Mouse (Mus musculus): ENCODE data around the gene Pnck. TPM values are rescaled to one million over a fixed set of nuclear protein-coding genes. Genes with fewer than 3 reads are reported as not detected.

The Pnck gene
- polyA plus RNA-seq, 1 experiment from 2014 or later = 15.7 TPM

DNA sequence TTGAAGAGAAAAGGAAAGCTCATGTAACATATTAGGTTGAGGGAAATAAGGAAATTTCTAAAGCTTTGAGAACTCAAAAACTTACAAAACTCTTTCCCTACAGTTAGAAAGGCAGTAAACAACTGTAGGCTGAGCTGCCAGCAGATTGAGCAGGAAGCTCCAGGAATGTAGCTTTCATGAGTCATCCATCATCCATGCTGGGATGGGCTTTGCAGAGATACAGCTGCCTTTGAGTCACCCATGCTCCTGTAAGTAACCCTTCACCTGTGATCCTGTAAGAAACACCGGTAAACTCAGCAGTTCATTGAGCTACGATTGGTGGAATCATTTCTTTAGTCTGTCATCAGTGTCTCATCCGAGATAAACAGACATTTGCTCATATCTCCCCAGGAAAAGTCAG, 9.0 kb downstream of the Pnck start:
- WGBS = 68% methylated on average over 3 of the region's 3 CpGs
- H3K9me3 ChIP-seq (replicated peaks; ENCODE audit: low read length) = no peaks in the 10 kb centered on the region
- H3K27me3 ChIP-seq (ENCODE audit: insufficient read depth, low read length) = no peaks in the 10 kb centered on the region
- no peak overlapping the region for H3K9ac ChIP-seq (ENCODE audit: low read depth, low read length)
- no peak overlapping the region for H3K4me2 ChIP-seq (ENCODE audit: low read length)
- no peak for TF ChIP-seq CTCF (IDR thresholded peaks at IDR 0.05; ENCODE audit: low read depth)
- DNase-seq (ENCODE audit: low spot score) (no peak), ATAC-seq (replicated peaks; ENCODE audit: low FRiP score, low read depth) (no peak)
- H3K4me3 ChIP-seq (replicated peaks; ENCODE audit: low read depth, low read length) = no peak overlapping the region
- H3K27ac ChIP-seq = no peak overlapping the region
- no peaks in the 10 kb centered on the region for H3K36me3 ChIP-seq (ENCODE audit: insufficient read depth, low read length)
- H3K4me1 ChIP-seq (replicated peaks; ENCODE audit: insufficient read depth, low read length) = no peaks in the 10 kb centered on the region

DNA sequence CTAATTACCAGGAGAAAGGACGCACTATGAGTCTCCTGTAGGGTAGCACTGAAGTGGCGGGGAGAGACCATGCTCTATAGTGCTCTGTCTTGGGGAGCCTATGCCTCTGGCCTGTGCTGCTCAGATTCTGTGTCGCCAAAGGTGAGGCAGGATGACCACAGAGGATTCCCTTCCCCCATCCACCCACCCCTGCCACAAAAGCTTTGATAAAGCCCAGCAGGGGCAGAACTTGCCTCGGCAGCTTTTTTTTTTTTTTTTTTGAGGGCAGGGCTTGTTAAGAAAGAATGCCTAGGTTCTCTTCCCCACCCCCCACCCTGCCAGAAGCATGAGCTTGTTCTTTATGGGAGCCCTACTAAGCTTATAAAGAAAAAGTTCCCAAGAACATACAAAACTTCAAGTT, 14.8 kb downstream of the Pnck start:
- 42% methylated on average over 4 of the region's 4 CpGs for WGBS
- ATAC-seq (replicated peaks; ENCODE audit: low FRiP score, low read depth) = no peak
- Histone ChIP-seq H3K36me3 (ENCODE audit: insufficient read depth, low read length) (no peaks in the 10 kb centered on the region), H3K9me3 (replicated peaks; ENCODE audit: low read length) (no peaks in the 10 kb centered on the region), H3K27me3 (ENCODE audit: insufficient read depth, low read length) (no peaks in the 10 kb centered on the region), H3K4me2 (ENCODE audit: low read length) (no peak overlapping the region), H3K4me1 (replicated peaks; ENCODE audit: insufficient read depth, low read length) (no peaks in the 10 kb centered on the region), H3K27ac (no peak overlapping the region), H3K4me3 (replicated peaks; ENCODE audit: low read depth, low read length) (no peak overlapping the region), H3K9ac (ENCODE audit: low read depth, low read length) (no peak overlapping the region)
- no peak for TF ChIP-seq CTCF (IDR thresholded peaks at IDR 0.05; ENCODE audit: low read depth)
- no peak for DNase-seq (ENCODE audit: low spot score)

DNA sequence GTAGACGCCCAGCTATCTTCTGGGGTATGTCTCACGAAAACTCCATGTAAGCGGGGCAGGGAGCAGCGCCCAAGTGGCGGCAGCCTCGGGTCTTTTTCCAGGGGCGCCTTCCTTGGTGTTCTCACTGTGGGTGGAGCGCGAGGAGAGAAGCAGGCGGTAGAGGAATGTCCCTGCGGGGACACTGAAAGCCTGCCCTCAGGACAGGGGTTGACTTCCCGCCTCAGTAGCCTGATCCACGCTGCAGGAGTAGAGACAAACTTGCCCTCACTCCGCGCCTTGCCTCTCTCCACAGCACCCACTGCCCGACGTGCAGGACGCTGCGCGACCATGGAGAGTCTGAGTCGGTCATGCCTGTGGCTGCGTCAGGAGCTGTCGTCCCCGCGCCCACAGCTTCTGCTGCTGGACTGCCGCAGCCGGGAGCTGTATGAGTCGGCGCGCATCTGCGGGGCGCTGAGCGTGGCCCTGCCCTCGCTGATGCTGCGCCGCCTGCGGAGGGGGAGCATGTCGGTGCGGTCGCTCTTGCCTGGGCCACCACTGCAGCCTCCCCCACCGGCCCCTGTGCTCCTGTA, 19.9 kb downstream of the Pnck start:
- 24% methylated on average over 41 of the region's 41 CpGs for WGBS
- Histone ChIP-seq H3K4me3 (replicated peaks; ENCODE audit: low read depth, low read length) (peak overlapping the region; percentile 28), H3K9me3 (replicated peaks; ENCODE audit: low read length) (no peaks in the 10 kb centered on the region), H3K4me2 (ENCODE audit: low read length) (peak overlapping the region; percentile 55), H3K27me3 (ENCODE audit: insufficient read depth, low read length) (no peaks in the 10 kb centered on the region), H3K9ac (ENCODE audit: low read depth, low read length) (0 out of 2 replicates have a peak overlapping the region, but pooled peaks have one; percentile 42), H3K36me3 (ENCODE audit: insufficient read depth, low read length) (no peaks in the 10 kb centered on the region), H3K4me1 (replicated peaks; ENCODE audit: insufficient read depth, low read length) (no peaks in the 10 kb centered on the region), H3K27ac (peak overlapping the region; percentile 8; the same call in 1 of the 2 replicates)
- DNase-seq (ENCODE audit: low spot score) (peak; percentile 6), ATAC-seq (replicated peaks; ENCODE audit: low FRiP score, low read depth) (no peak)
- no peak for TF ChIP-seq CTCF (IDR thresholded peaks at IDR 0.05; ENCODE audit: low read depth)

DNA sequence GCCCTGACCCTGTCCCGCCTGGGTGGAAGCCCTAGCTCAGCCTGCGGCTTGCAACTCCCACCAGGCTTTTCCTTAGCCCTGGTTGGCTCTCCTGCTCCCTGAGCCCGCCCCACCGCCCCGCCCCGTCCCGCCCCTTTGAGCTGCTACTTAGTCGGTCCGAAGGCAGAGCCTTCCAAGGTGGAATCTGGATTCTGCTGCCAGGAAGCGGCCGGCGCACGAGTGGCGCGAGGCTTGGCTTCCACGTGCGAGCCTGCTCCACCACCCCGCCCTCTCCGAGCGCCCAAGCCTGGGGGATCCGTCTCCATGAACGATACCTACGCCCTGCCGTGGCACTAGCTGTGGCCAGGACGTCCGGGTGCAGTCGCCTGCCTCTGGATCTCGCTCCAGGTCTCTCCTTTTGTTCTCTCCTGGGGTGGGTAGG, 20.7 kb downstream of the Pnck start, which contains the start of gene Dusp9:
Gene Dusp9, plus strand, starts transcription at position 165 of the 421 bp plus-strand sequence.
- Histone ChIP-seq H3K4me2 (ENCODE audit: low read length) (peak within 1 kb of the TSS; percentile 55), H3K36me3 (ENCODE audit: insufficient read depth, low read length) (no peaks in the 10 kb centered on the region), H3K9ac (ENCODE audit: low read depth, low read length) (peak within 1 kb of the TSS; percentile 42; the same call in 1 of the 2 replicates), H3K9me3 (replicated peaks; ENCODE audit: low read length) (no peaks in the 10 kb centered on the region), H3K27me3 (ENCODE audit: insufficient read depth, low read length) (no peaks in the 10 kb centered on the region), H3K27ac (peak within 1 kb of the TSS; percentile 8; the same call in 1 of the 2 replicates), H3K4me3 (replicated peaks; ENCODE audit: low read depth, low read length) (peak within 1 kb of the TSS; percentile 28), H3K4me1 (replicated peaks; ENCODE audit: insufficient read depth, low read length) (no peaks in the 10 kb centered on the region)
- WGBS = 31% methylated on average over 28 of the region's 28 CpGs
- ATAC-seq (replicated peaks; ENCODE audit: low FRiP score, low read depth) = peak; percentile 87
- peak; percentile 59 for DNase-seq (ENCODE audit: low spot score)
- no peak for TF ChIP-seq CTCF (IDR thresholded peaks at IDR 0.05; ENCODE audit: low read depth)

DNA sequence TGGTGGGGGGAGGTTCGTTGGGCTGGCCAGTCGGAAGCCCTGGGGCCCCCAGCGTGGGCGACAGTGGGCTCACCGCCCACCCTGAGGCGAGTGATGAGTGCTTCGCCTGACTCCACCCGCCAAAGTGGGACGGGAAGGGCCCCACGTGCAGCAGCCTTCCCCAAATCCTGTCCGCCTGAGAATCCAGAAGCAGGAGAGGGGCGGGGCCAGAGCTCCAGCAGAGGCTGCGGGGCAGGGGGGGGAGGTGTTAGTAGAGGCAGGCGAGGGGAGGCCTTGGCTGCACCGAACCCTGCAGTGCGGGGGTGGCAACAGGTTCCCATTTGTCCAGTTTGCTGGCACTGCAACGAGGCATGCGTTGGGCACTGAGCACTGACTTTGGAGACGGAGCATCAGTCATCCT, 22.5 kb downstream of the Pnck start:
- Histone ChIP-seq H3K4me1 (replicated peaks; ENCODE audit: insufficient read depth, low read length) (no peaks in the 10 kb centered on the region), H3K9ac (ENCODE audit: low read depth, low read length) (no peak overlapping the region), H3K9me3 (replicated peaks; ENCODE audit: low read length) (no peaks in the 10 kb centered on the region), H3K27me3 (ENCODE audit: insufficient read depth, low read length) (no peaks in the 10 kb centered on the region), H3K27ac (no peak overlapping the region), H3K4me3 (replicated peaks; ENCODE audit: low read depth, low read length) (peak overlapping the region; percentile 16; the same call in 1 of the 2 replicates), H3K36me3 (ENCODE audit: insufficient read depth, low read length) (no peaks in the 10 kb centered on the region), H3K4me2 (ENCODE audit: low read length) (peak overlapping the region; percentile 58)
- ATAC-seq (replicated peaks; ENCODE audit: low FRiP score, low read depth) (no peak), DNase-seq (ENCODE audit: low spot score) (peak; percentile 16)
- no peak for TF ChIP-seq CTCF (IDR thresholded peaks at IDR 0.05; ENCODE audit: low read depth)
- 14% methylated on average over 19 of the region's 19 CpGs for WGBS

DNA sequence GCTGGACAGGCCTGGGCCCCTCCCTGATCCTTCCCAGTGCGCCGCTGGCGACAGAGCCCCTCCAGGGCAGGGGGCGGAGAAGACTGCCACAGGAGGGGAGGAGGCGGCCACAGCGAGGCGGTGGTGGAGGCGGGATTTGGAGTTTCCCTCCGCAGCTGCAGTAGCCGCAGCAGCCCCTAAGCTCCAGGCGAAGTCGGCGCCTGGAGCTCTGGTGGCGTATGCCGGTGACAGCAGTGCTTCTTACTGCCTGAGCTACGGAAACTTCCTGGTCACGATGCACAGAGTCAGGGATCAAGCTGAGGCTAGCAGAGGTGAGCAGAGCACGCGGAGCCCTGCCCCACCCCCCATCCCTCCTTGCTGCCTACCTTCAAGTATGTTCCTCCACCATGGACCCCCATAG, 24.5 kb downstream of the Pnck start:
- H3K4me3 ChIP-seq (replicated peaks; ENCODE audit: low read depth, low read length) = no peak overlapping the region
- TF ChIP-seq CTCF (IDR thresholded peaks at IDR 0.05; ENCODE audit: low read depth) = no peak
- peak overlapping the region; percentile 37; the same call in 1 of the 2 replicates for H3K4me2 ChIP-seq (ENCODE audit: low read length)
- H3K27me3 ChIP-seq (ENCODE audit: insufficient read depth, low read length) = no peaks in the 10 kb centered on the region
- H3K27ac ChIP-seq = no peak overlapping the region
- H3K9me3 ChIP-seq (replicated peaks; ENCODE audit: low read length) = no peaks in the 10 kb centered on the region
- no peaks in the 10 kb centered on the region for H3K4me1 ChIP-seq (replicated peaks; ENCODE audit: insufficient read depth, low read length)
- H3K9ac ChIP-seq (ENCODE audit: low read depth, low read length) = no peak overlapping the region
- WGBS = 35% methylated on average over 18 of the region's 19 CpGs
- ATAC-seq (replicated peaks; ENCODE audit: low FRiP score, low read depth) = no peak
- H3K36me3 ChIP-seq (ENCODE audit: insufficient read depth, low read length) = no peaks in the 10 kb centered on the region
- peak; percentile 4 for DNase-seq (ENCODE audit: low spot score)

DNA sequence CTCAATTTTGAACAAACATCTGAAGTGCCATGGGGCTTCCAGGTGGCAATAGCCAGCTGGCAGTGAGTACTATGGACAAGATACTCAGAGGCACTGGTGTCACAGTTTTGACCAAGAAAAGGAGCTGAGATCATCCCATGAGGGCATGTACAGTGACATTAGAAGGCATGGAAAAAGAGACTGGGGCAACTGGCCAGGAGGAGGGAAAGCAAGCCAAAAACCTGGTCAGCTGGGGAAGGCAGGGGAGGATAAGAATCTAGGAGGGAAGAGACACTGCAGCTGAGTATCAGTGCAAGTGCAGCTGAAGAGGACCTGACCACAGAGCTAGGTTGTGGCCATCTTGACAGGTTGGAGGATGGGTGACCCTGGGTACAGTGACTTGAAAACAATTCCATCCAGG, 32.9 kb downstream of the Pnck start:
- no peaks in the 10 kb centered on the region for H3K36me3 ChIP-seq (ENCODE audit: insufficient read depth, low read length)
- no peak overlapping the region for H3K4me2 ChIP-seq (ENCODE audit: low read length)
- DNase-seq (ENCODE audit: low spot score) (no peak), ATAC-seq (replicated peaks; ENCODE audit: low FRiP score, low read depth) (no peak)
- H3K4me3 ChIP-seq (replicated peaks; ENCODE audit: low read depth, low read length) = no peak overlapping the region
- H3K27me3 ChIP-seq (ENCODE audit: insufficient read depth, low read length) = no peaks in the 10 kb centered on the region
- H3K9ac ChIP-seq (ENCODE audit: low read depth, low read length) = no peak overlapping the region
- TF ChIP-seq CTCF (IDR thresholded peaks at IDR 0.05; ENCODE audit: low read depth) = no peak
- no peak overlapping the region for H3K27ac ChIP-seq
- no peaks in the 10 kb centered on the region for H3K4me1 ChIP-seq (replicated peaks; ENCODE audit: insufficient read depth, low read length)
- H3K9me3 ChIP-seq (replicated peaks; ENCODE audit: low read length) = no peaks in the 10 kb centered on the region

Measured in kidney, postnatal 0 days (tissue).